Mouse (Mus musculus) natural killer cell, adult 2 months (primary cell): Measurements from ENCODE around the gene Cyfip2.

ENCODE experiments used
- DNase-seq, 2 experiments: peaks; one replicate each; pipeline ENCODE4 v3.0.0; 2022; ENCODE audit warnings: low spot score in 2 of 2

Cyfip2 gene

DNA sequence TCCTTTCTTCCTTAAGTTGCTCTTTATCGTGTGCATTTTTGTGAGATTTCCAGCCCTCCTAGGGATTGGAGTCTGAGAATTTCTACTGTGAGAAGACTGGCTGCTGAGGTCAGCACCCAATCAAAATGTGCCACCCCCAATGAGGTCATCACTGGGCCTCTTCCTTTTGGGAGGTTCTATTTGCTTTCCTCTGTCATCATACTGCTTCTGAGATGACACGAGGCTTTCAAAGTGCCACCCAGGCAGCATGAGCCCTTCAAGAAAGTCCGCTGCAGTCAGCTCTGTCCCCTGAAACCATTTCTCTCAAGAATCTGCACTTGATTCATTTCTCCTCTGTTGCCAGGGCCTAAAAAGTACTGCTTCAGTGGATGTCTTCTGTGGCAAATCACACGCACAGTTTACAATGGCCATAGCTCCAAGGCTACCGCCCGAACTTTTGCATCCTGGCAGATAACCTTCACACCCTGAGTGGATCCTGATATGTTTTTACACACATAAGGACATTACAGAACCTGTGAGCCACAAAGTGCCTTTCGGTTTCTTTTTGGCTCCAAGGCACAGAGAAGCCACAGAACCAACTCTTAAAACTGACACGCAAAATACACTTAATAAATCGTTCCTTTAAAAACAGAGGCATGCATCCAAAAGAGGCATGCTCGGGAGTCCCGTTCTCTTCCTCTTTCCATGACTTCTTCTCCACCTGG, 4.2 kb downstream of the Cyfip2 start:
- peak; percentile 73 to 78 for DNase-seq

- peak; percentile 52 to 64 for DNase-seq
Measured at GRCm38 (mm10) chr11:46307768-46308167, 4.9 kb downstream of the Cyfip2 start.

DNA sequence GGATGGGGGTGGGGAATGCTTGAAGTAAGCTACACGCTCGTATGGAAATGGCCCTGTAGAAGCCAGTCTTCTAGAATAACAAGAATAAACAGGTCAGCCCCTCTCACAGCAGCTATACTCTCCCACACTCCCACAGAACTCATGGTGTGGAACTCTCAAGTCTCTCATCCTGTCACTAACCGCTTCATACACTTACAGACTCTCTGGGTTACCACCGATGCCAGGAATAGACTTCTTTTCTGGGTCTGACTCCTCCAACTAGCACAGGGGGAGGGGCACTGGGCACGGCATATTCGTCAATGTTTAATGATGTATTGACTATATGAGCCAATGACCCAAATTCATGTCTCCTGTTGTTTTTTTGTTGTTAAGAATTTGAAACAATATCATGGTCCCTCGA, 5.9 kb downstream of the Cyfip2 start:
- peak in 1 of 2 experiments; percentile 28 for DNase-seq

DNA sequence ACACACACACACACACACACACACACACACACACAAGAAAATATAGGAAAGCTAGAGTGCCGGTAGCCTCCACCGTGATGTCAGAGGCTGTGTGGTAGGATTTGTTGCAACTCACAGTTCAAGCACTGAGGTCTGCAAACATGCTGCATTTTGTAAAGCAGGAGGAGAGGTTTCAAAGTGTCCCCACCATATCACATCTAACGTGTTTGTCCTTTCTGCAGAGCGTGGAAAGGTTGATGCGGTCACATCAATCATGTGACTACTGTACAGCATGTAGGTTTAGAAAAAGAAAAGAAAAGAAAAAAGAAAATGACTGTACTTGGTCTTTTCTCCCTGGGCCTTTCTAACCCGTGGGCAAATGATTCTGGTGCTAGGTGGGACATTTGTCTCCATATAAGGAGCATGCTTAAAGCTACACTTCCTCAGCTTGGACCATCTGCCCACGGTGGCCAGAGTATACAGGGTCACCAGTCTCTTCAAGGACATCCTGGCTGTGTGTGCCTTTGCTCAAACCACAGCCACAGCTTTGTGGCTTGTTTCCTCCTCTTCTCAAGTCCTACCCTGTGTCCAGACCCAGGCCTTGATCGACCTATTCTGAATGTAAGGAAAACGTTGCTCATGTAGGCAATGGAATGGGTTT, 6.7 kb downstream of the Cyfip2 start:
- DNase-seq, result no peak

GRCm38 (mm10) chr11:46304864-46305710, 7.6 kb downstream of the Cyfip2 start:
- peak; percentile 53 to 57 for DNase-seq

GRCm38 (mm10) chr11:46304093-46304492, 8.6 kb downstream of the Cyfip2 start:
- DNase-seq, result no peak

- no peak for DNase-seq
Measured at GRCm38 (mm10) chr11:46302471-46302870, 10.2 kb downstream of the Cyfip2 start.

GRCm38 (mm10) chr11:46301579-46302248, 10.9 kb downstream of the Cyfip2 start:
- DNase-seq, result no peak

DNA sequence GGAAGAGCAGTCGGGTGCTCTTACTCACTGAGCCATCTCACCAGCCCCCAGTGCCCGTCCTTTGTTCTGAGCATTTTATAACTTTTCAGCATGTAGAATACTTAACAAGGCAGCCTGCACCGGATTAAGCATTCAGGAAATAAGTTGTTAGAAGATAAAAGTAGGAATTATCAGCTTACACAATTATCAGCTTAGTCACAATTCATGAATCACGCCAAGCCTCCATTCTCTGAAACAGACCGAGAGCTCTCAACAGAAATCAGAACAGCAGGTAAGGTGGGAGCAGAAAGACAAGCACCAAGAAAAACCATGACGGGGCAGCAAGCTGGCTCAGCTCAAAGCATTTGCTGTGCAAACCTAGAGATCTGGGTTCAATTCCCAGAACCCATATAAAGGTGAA, 12.8 kb downstream of the Cyfip2 start:
- no peak for DNase-seq

GRCm38 (mm10) chr11:46298889-46299785, 13.5 kb downstream of the Cyfip2 start:
- DNase-seq, result no peak

- no peak for DNase-seq
Measured at GRCm38 (mm10) chr11:46294390-46294789, 18.3 kb downstream of the Cyfip2 start.

DNA sequence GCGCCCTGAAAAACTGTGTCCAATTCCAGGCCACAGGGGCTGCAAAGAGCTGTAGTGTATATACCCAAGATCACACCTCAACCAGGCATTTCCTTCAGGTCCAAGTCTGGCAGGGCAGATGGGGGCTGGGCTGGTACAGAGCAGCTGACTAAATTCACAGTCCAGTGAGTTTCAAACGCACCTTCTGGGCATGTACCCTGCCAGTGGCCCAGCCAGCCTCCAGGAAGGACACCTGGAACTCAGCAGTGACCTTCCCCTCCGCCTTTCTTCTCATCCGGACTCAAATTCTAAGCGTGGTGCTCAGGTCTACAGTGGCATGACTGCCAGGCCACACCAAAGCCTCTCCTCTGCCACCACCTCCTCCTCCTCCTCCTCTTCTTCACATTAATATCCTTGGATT, 19.2 kb downstream of the Cyfip2 start:
- no peak for DNase-seq

GRCm38 (mm10) chr11:46290988-46291405, 21.7 kb downstream of the Cyfip2 start:
- no peak for DNase-seq

DNA sequence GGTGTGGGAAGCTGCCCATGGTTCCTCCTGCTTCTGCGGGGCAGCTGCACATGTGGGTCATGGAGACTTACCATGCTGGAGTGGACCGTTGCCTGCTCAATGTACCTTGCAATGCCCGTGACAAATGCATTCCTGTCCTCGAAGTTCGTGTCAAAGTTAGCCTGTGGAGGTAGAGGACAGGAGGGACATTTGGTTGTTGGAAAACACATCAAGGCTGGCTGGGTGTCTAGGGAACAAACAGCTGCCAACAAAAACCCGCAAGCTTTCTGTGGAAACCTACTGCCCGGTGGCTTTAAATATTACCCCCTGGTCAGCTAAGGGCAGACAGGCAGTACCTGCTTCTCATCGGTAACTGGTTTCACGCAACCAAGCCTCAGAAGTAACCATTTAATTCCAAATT, 23.1 kb downstream of the Cyfip2 start:
- no peak for DNase-seq

DNA sequence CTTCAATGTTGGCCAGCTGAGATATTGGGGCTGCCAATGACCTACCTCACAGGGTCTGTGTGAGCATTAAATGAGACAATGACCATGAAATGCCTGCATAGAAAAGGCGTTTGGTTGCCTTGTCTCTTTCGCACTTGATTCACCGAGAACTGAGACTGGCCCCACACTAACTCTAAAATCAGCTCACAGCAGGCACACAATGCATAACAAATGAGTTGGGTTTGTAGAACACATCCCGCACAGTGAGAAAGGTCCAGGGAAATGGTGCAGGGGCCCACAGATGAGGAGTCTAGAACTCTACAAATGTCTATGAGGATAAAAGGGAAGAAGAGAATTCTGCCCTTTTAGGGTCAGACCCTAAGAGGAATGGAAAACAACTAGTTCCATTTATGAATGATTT, 23.6 kb downstream of the Cyfip2 start:
- no peak for DNase-seq

DNA sequence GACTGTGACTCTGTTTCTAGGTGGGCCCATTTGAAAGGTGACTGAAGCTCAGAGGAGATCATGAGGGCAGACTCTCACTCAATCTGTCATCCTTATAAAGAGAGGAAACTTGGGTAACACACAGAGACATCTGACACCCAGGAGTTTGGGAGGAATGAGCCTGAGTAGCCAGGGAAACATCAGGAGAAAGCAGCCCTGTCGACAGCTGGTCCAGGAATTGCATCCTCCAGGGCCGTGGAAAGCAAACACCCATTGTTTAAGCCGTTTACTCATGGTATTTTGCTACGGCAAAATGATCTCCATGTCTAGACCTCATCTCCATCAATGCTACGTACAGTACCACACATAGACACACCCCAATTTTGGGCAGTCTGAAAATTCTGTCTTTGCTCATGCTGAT, 24.6 kb downstream of the Cyfip2 start:
- DNase-seq, result no peak

DNA sequence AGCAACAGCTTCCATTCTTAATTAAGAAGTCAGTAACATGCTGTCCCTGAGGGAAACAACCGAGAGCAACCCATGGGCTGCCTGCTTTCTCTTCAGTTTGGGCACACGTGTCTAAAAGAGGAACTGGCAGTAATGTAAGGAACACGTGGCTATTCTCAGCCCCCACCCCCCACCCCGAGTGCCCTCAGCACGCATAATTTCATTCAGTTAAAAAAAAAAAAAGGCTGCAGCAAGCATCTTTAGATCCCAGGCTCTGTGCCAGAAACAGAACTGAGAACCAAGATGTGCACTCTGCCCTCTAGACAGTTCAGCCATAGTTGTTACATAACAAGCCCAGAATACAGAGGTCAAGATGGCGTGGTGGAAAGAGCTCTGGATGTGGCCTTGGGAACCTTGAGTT, 25.9 kb downstream of the Cyfip2 start:
- peak in 1 of 2 experiments; percentile 61 for DNase-seq

DNA sequence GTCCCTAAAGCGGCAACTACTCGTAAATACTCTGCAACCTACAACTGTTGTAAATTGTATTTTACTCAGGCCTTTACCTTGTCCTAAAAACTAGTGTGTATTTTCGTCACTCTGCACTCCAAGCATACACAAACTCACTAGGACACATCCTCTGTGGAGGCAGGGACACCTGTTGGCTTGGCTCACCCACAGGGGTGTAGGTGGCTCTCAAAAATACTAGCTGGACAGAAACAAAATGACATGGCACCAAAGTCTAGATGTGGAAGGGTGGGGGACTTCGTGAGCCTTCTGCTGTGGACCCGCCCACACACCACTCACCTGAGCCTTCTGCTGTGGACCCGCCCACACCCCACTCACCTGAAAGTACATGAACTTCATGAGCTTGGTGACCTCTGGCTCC, 28.9 kb downstream of the Cyfip2 start:
- DNase-seq, result no peak

- no peak for DNase-seq
Measured at GRCm38 (mm10) chr11:46282612-46283011, 30.0 kb downstream of the Cyfip2 start.

DNA sequence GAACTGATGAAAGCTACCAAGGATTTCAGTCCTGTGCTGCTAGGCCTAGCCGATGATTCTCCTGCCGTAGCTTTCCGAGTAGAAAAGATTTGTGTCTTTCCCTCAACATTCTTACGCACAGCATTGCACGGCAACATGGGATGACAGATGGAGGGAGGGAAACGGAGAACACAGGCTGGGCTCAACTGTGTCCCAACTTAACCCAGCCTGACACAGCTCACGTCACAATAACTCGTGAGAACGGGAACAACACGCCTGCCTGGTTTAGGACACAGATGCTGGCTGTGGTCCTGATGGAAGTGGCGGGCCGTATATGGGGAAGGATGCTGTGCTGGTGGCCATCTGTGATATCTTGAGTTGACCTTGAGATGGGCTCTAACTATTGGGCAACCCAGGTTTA, 34.0 kb downstream of the Cyfip2 start:
- DNase-seq, result no peak

- no peak for DNase-seq
Measured at GRCm38 (mm10) chr11:46278140-46278539, 34.5 kb downstream of the Cyfip2 start.
